Mouse (Mus musculus) CH12.LX (cell line): ENCODE results near the gene Cdk16.

Experiments used
- CHD1 ChIP-seq: IDR thresholded peaks from 2 replicates; pipeline ENCODE4 v1.6.1; 2012; ENCODE audit warnings: low read depth, low read length, improper control_type of control experiment, inconsistent platforms
- CTCF ChIP-seq, 2 experiments: IDR thresholded peaks in 1 of 2; conservative IDR thresholded peaks in 1 of 2; 2 replicates each; pipeline ENCODE4 v1.5.1; 2011 to 2012; ENCODE audit warnings: low read depth in 2 of 2, low read length in 2 of 2, improper control_type of control experiment in 1 of 2, inconsistent platforms in 1 of 2, mild to moderate bottlenecking in 1 of 2, moderate library complexity in 1 of 2
- ELF1 ChIP-seq: IDR thresholded peaks from 2 replicates; pipeline ENCODE4 v1.6.1; 2014; ENCODE audit warnings: low read depth, mild to moderate bottlenecking, inconsistent platforms, low read length, improper control_type of control experiment
- EP300 ChIP-seq: IDR thresholded peaks from 2 replicates; pipeline ENCODE4 v1.6.1; 2011; ENCODE audit warnings: low read length, improper control_type of control experiment
- KAT2A ChIP-seq: IDR thresholded peaks from 2 replicates; pipeline ENCODE4 v1.6.1; 2012; ENCODE audit warnings: low read length, improper control_type of control experiment, inconsistent platforms; ENCODE audit not compliant: insufficient replicate concordance
- MAFK ChIP-seq: IDR thresholded peaks from 2 replicates; pipeline ENCODE4 v1.6.1; 2011; ENCODE audit warnings: low read length, improper control_type of control experiment; ENCODE audit not compliant: insufficient replicate concordance
- POLR2A ChIP-seq: IDR thresholded peaks from 2 replicates; pipeline ENCODE4 v1.6.1; 2011; ENCODE audit warnings: low read depth, mild to moderate bottlenecking, improper control_type of control experiment, low read length
- SIN3A ChIP-seq: IDR thresholded peaks from 2 replicates; pipeline ENCODE4 v1.6.1; 2012; ENCODE audit warnings: low read length, improper control_type of control experiment, inconsistent platforms
- TCF12 ChIP-seq: IDR thresholded peaks from 2 replicates; pipeline ENCODE4 v1.6.1; 2014; ENCODE audit warnings: low read depth, mild to moderate bottlenecking, inconsistent platforms, low read length, improper control_type of control experiment
- USF2 ChIP-seq: conservative IDR thresholded peaks from 2 replicates; pipeline ENCODE4 v1.6.1; 2011; ENCODE audit warnings: low read depth, low read length, improper control_type of control experiment
- ZNF384 ChIP-seq: IDR thresholded peaks from 2 replicates; pipeline ENCODE4 v1.6.1; 2012; ENCODE audit warnings: low read depth, low read length, improper control_type of control experiment, inconsistent platforms

GRCm38 (mm10) chrX:20688068-20688547, 354 bp downstream of the Cdk16 start:
- TF ChIP-seq CTCF (conservative IDR thresholded peaks at IDR 0.05 in 1 of 2, IDR thresholded peaks at IDR 0.05 in 1 of 2; ENCODE audit: low read depth in 2 of 2, low read length in 2 of 2) (no peak), EP300 (no peak), ZNF384 (no peak), CHD1 (peak; percentile 75; the same call in 1 of the 2 replicates), USF2 (no peak), POLR2A (peak; percentile 79), KAT2A (no peak), ELF1 (peak; percentile 79), TCF12 (peak; percentile 39; the same call in 1 of the 2 replicates), SIN3A (no peak), MAFK (no peak)
